Mouse (Mus musculus) heart, adult 2 months (tissue): Measurements from ENCODE around the gene Mgrn1. TPM values are rescaled to one million over a fixed set of nuclear protein-coding genes. Genes with fewer than 3 reads are reported as not detected.

ENCODE experiments used
- DNase-seq, 2 experiments: peaks; one replicate each; pipeline ENCODE4 v3.0.0; 2021
- H3K27ac ChIP-seq: fragments of 200-600 bp; 2 replicates; pipeline ENCODE4 v1.8.1; 2022
- H3K27me3 ChIP-seq: fragments of 200-500 bp; 2 replicates; pipeline ENCODE4 v1.6.1; 2012; ENCODE audit warnings: mild to moderate bottlenecking, low read length, inconsistent platforms, mixed read lengths; ENCODE audit not compliant: control insufficient read depth, insufficient read depth
- H3K36me3 ChIP-seq: fragments of 200-500 bp; 2 replicates; pipeline ENCODE4 v1.6.1; 2012; ENCODE audit warnings: low read length, inconsistent platforms; ENCODE audit not compliant: control insufficient read depth, insufficient read depth
- H3K4me1 ChIP-seq: fragments of 200-500 bp; 2 replicates; pipeline ENCODE4 v1.6.1; 2011; ENCODE audit warnings: low read length; ENCODE audit not compliant: control insufficient read depth, insufficient read depth
- H3K4me3 ChIP-seq: fragments of 200-600 bp; 2 replicates; pipeline ENCODE4 v1.8.1; 2022
- H3K79me2 ChIP-seq: fragments of 200-500 bp; replicated peaks from 2 replicates; pipeline ENCODE4 v1.6.1; 2012; ENCODE audit warnings: mild to moderate bottlenecking, inconsistent platforms, low read length, moderate library complexity, mixed read lengths; ENCODE audit not compliant: control insufficient read depth, insufficient read depth
- H3K9ac ChIP-seq: fragments of 200-500 bp; 2 replicates; pipeline ENCODE4 v1.6.1; 2012; ENCODE audit warnings: low read depth, mild to moderate bottlenecking, control low read depth, inconsistent platforms, low read length, mixed read lengths
- CTCF ChIP-seq: fragments of 200-600 bp; IDR thresholded peaks from 2 replicates; pipeline ENCODE4 v1.8.1; 2022; ENCODE audit warnings: antibody characterized with exemption, mild to moderate bottlenecking, moderate library complexity
- EP300 ChIP-seq: fragments of 200-500 bp; IDR thresholded peaks from 2 replicates; pipeline ENCODE4 v1.6.1; 2011; ENCODE audit warnings: low read depth, low read length, control low read depth; ENCODE audit not compliant: insufficient read depth
- POLR2A ChIP-seq: fragments of 200-500 bp; IDR thresholded peaks from 2 replicates; pipeline ENCODE4 v1.6.1; 2011; ENCODE audit warnings: mild to moderate bottlenecking, low read depth, low read length, control low read depth; ENCODE audit not compliant: insufficient read depth
- WGBS: fragments of 180-500 bp; shearing (Covaris S2); methylation state at CpG from one replicate; pipeline ENCODE4 v1.1.7; 2018; 5-methylcytosine and 5-hydroxymethylcytosine counted together
- intact Hi-C: fragments of 180-260 bp; cut with DNase I; formaldehyde crosslinking; loops from one replicate; pipeline ENCODE4 v1.15.1; 2025
- polyA plus RNA-seq: library from polyadenylated mRNA; depleted of rRNA; stranded (reverse); fragments of >200 nt; gene quantifications from 2 replicates; pipeline ENCODE4 v1.2.3, GENCODE M21; 2012; rRNA removed
- total RNA-seq, 2 experiments: library from RNA; stranded (reverse); gene quantifications; 2 replicates each; pipeline ENCODE4 v1.2.3; 2021

Mgrn1 gene
- total and polyA plus RNA-seq, 3 experiments, result 148 to 274 (median 168) TPM

DNA sequence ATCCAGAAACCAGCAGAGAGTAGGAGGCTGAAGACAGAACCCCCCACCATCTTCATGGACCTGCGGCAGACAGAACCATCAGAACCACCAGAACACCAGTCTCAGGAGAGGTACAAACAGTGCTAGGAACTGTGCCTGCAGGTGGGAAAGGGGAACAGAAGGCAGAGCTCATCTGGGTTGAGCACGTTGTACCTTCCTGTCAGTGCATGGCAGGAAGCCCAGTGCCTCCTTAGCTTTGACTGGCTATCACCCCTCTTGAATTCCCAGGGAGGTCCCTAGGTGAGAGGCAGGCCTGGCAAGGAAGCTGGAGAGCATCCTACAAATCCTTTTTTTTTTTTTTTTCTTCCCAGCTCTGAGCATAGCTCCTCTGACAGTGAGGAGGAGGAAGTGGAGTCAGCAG lies 90.1 kb downstream of the Mgrn1 start:
- Histone ChIP-seq H3K27ac (no peak overlapping the region), H3K27me3 (no peaks in the 10 kb centered on the region), H3K4me1 (no peaks in the 10 kb centered on the region), H3K79me2 (no peaks in the 10 kb centered on the region), H3K36me3 (no peaks in the 10 kb centered on the region), H3K9ac (no peak overlapping the region), H3K4me3 (no peak overlapping the region)
- DNase-seq, result no peak
- TF ChIP-seq CTCF, result no peak
- TF ChIP-seq POLR2A, result no peak
- TF ChIP-seq EP300, result no peak
- intact Hi-C loops, result no loop called here
- 46% methylated on average over 2 of the region's 2 CpGs for WGBS

DNA sequence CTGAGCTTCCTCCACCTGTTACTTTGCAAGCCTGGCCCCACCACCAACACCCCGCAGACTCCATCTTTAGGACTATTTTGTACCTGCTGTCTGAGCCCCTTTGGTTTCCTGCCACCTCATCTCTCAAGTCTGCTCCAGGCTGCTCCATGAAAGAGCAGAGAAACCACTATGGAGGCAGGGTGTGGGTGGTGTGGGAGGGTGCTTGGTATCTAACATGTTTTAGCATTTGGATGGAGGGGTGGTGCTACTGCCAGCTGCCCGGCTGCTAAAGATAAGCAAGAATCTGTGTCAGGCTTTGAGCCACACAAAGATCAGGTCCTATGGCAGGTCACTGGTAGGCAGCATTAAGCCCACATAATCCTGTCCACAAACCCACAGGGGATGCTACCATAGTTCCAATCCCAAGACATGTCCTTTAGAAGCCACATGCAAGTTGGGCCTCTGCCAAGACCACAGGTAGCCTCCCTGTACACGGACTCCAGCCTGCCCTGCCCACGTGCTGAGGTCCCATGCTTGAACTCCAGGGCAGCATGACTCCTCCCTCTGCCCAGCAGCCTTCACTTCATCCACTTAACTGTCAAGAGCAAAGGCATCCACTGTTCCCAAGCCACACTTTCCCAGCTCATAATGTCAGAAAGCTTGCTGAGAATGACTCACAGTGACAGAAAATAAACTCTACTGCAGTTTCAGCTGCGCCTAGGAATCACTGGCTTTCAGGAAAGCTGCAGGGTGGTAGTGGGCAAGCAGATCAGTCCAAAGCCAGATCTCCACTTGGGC lies 92.4 kb downstream of the Mgrn1 start:
- Histone ChIP-seq H3K4me3 (no peak overlapping the region), H3K27ac (no peak overlapping the region), H3K79me2 (no peaks in the 10 kb centered on the region), H3K4me1 (no peaks in the 10 kb centered on the region), H3K27me3 (no peaks in the 10 kb centered on the region), H3K36me3 (no peaks in the 10 kb centered on the region), H3K9ac (no peak overlapping the region)
- intact Hi-C loops, result no loop called here
- WGBS, result 33% methylated on average over 5 of the region's 5 CpGs
- TF ChIP-seq CTCF, result no peak
- TF ChIP-seq POLR2A, result no peak
- no peak for TF ChIP-seq EP300
- DNase-seq, result no peak

DNA sequence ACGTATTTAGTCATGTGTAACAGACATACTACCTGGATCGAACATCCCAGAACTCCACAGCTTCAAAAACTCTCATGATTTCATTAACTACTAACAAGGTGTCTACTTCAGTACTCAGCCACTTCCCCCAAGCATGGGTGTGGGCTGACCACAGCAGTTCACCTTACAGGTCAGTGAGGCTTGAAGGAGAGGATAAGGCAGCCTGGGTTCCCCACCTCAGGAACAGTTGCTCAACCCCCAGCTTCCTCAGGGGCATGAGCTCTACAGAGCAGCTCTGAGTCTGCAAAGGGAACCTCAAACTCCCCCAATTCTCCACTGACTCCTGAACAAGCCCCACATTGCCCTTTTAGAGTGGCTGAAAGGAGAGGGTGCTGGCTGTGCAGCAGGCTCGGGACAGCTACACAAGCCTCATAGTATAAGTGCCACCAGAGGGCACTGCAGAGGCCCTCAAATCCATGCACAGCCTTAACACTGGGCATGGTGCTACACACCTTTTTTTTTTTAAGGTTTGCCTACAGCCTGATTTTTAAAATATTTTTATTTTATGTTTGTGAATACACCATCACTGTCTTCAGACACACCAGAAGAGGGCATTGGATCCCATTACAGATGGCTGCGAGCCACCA lies 93.8 kb downstream of the Mgrn1 start:
- intact Hi-C loops, result loop anchor here (1.0 kb wide), 1 partner anchor 165 kb away; no protein-coding TSS in a partner anchor
- no peak overlapping the region for H3K9ac ChIP-seq
- no peak overlapping the region for H3K4me3 ChIP-seq
- H3K27ac ChIP-seq, result no peak overlapping the region
- DNase-seq, result no peak
- H3K27me3 ChIP-seq, result no peaks in the 10 kb centered on the region
- TF ChIP-seq POLR2A (no peak), EP300 (no peak), CTCF (peak; percentile 80)
- WGBS, result 72% methylated on average over 4 of the region's 4 CpGs
- no peaks in the 10 kb centered on the region for H3K79me2 ChIP-seq
- H3K36me3 ChIP-seq, result no peaks in the 10 kb centered on the region
- no peaks in the 10 kb centered on the region for H3K4me1 ChIP-seq

DNA sequence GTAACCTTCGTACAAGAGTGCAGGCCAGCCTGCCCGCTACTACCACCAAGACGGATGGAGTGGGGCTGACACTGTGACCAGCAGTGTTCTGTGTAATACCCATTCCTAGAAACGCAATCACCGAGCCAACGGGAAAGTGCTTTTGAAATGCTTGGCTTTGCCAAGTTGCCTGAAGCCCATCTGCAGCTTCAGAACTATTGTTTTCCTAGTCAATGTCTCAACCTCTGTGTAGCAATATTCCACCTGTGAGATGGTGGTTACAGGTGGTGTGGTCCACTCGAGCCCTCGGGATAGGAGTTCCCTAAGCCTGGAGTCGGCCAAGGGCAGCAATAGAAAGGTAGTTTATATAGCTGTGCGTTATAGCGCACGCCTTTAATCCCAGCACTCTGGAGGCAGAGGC lies 98.7 kb downstream of the Mgrn1 start:
- 93% methylated on average over 12 of the region's 12 CpGs for WGBS
- intact Hi-C loops, result no loop called here
- H3K27me3 ChIP-seq, result no peaks in the 10 kb centered on the region
- no peaks in the 10 kb centered on the region for H3K36me3 ChIP-seq
- no peaks in the 10 kb centered on the region for H3K4me1 ChIP-seq
- no peak overlapping the region for H3K27ac ChIP-seq
- no peak overlapping the region for H3K4me3 ChIP-seq
- H3K9ac ChIP-seq, result no peak overlapping the region
- no peaks in the 10 kb centered on the region for H3K79me2 ChIP-seq
- no peak for DNase-seq
- no peak for TF ChIP-seq CTCF
- TF ChIP-seq POLR2A, result no peak
- no peak for TF ChIP-seq EP300

Other genes starting within 250 kb of the Mgrn1 start
- gene Vasn, start 246.3 kb upstream of the Mgrn1 start, total RNA-seq, result 10 to 100 TPM in 1 of 2 experiments, 1 to 10 TPM in 1; 9.2 to 10.5 TPM
- 23.9 and 24.2 TPM in 2 replicates for gene Vasn, start 246.3 kb upstream of the Mgrn1 start, polyA plus RNA-seq
- gene Dnaja3, start 246.3 kb upstream of the Mgrn1 start, total RNA-seq, result 100 to 1,000 TPM; 138 to 150 TPM
- 80.8 and 104 TPM in 2 replicates for gene Dnaja3, start 246.3 kb upstream of the Mgrn1 start, polyA plus RNA-seq
- 10 to 100 TPM; 14.6 to 15.9 TPM for gene Coro7, start 206.5 kb upstream of the Mgrn1 start, total RNA-seq
- gene Coro7, start 206.5 kb upstream of the Mgrn1 start, polyA plus RNA-seq, result 20.8 and 22.8 TPM in 2 replicates
- 1 to 10 TPM; 2.2 to 2.7 TPM for gene Nmral1, start 166.9 kb upstream of the Mgrn1 start, total RNA-seq
- 3.9 and 4.0 TPM in 2 replicates for gene Nmral1, start 166.9 kb upstream of the Mgrn1 start, polyA plus RNA-seq
- gene Hmox2, start 159.9 kb upstream of the Mgrn1 start, total RNA-seq, result 10 to 100 TPM; 72.4 to 84.9 TPM
- gene Hmox2, start 159.9 kb upstream of the Mgrn1 start, polyA plus RNA-seq, result 38.3 and 51.6 TPM in 2 replicates
- gene Cdip1, start 96.0 kb upstream of the Mgrn1 start, total RNA-seq, result 10 to 100 TPM; 58.4 to 65.6 TPM
- gene Cdip1, start 96.0 kb upstream of the Mgrn1 start, polyA plus RNA-seq, result 94.3 and 100 TPM in 2 replicates
- gene 4930562C15Rik, start 50.8 kb upstream of the Mgrn1 start, total RNA-seq, result not detected
- 0.23 TPM in 1 of 2 replicates, not detected in the other for gene 4930562C15Rik, start 50.8 kb upstream of the Mgrn1 start, polyA plus RNA-seq
- gene Ubald1, start 5.9 kb upstream of the Mgrn1 start, total RNA-seq, result 10 to 100 TPM; 17.2 to 18.3 TPM
- 18.2 and 24.5 TPM in 2 replicates for gene Ubald1, start 5.9 kb upstream of the Mgrn1 start, polyA plus RNA-seq
- gene Nudt16l1, start 52.5 kb downstream of the Mgrn1 start, total RNA-seq, result 10 to 100 TPM; 16.7 to 17.1 TPM
- 38.9 and 44.5 TPM in 2 replicates for gene Nudt16l1, start 52.5 kb downstream of the Mgrn1 start, polyA plus RNA-seq
- 10 to 100 TPM; 11.4 to 12.7 TPM for gene Anks3, start 78.0 kb downstream of the Mgrn1 start, total RNA-seq
- gene Anks3, start 78.0 kb downstream of the Mgrn1 start, polyA plus RNA-seq, result 21.3 and 30.4 TPM in 2 replicates
- gene Sept12, start 111.6 kb downstream of the Mgrn1 start, total RNA-seq, result not detected
- 0.20 and 0.23 TPM in 2 replicates for gene Sept12, start 111.6 kb downstream of the Mgrn1 start, polyA plus RNA-seq
- gene Smim22, start 121.0 kb downstream of the Mgrn1 start, total RNA-seq, result not detected
- 2.1 TPM in 1 of 2 replicates, not detected in the other for gene Smim22, start 121.0 kb downstream of the Mgrn1 start, polyA plus RNA-seq
- gene Rogdi, start 127.3 kb downstream of the Mgrn1 start, total RNA-seq, result 10 to 100 TPM; 15.5 to 19.4 TPM
- 50.7 and 63.0 TPM in 2 replicates for gene Rogdi, start 127.3 kb downstream of the Mgrn1 start, polyA plus RNA-seq
- gene Glyr1, start 163.6 kb downstream of the Mgrn1 start, total RNA-seq, result 10 to 100 TPM; 39.2 to 42.9 TPM
- gene Glyr1, start 163.6 kb downstream of the Mgrn1 start, polyA plus RNA-seq, result 35.9 and 48.6 TPM in 2 replicates
- gene Ubn1, start 163.8 kb downstream of the Mgrn1 start, total RNA-seq, result 10 to 100 TPM; 22.8 to 23.1 TPM
- gene Ubn1, start 163.8 kb downstream of the Mgrn1 start, polyA plus RNA-seq, result 15.8 and 21.2 TPM in 2 replicates
- gene Ppl, start 246.2 kb downstream of the Mgrn1 start, total RNA-seq, result 1 to 10 TPM; 4.5 to 9.4 TPM
- 2.0 and 2.5 TPM in 2 replicates for gene Ppl, start 246.2 kb downstream of the Mgrn1 start, polyA plus RNA-seq